Mouse (Mus musculus): ENCODE results near the gene Batf.

- no peak for TF ChIP-seq CTCF (IDR thresholded peaks at IDR 0.05; ENCODE audit: control insufficient read depth, insufficient read depth, low read length)
- TF ChIP-seq POLR2A (IDR thresholded peaks at IDR 0.05; ENCODE audit: borderline replicate concordance, control insufficient read depth, low read depth, low read length): no peak
These were observed 16.4 kb upstream of the Batf start for GRCm38 (mm10) chr12:85670080-85670479.

All from bone marrow, adult 2 months (tissue).